Mouse (Mus musculus) regulatory T cell (primary cell): ENCODE results near the gene Efr3b.

Experiments
- in situ Hi-C: fragments of 300-600 bp; cut with MboI, MseI; formaldehyde crosslinking; loops from one replicate; pipeline ENCODE4 v1.15.1; 2025; ENCODE audit warnings: high pct_unique_total_duplicates

Efr3b gene

DNA sequence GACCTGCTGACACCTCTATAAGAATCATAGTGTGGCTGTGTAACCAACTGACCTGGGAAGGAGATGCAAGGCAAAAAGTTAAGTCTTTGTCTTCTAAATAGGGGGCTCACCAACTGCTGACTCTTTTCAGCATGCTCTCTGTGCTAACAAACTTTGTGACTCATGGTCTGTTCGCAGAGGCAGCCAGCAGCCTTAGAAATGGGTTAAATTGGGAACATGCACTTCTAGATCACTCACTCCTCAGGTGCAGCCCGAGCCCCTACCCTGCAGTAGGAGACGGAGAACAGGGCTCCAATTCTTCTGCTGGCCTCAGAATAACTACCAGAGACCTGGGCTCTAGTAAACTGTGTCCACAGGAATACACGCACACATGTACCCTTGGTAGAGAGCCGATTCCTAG, 1.2 kb downstream of the Efr3b start:
- in situ Hi-C loops = no loop called here

DNA sequence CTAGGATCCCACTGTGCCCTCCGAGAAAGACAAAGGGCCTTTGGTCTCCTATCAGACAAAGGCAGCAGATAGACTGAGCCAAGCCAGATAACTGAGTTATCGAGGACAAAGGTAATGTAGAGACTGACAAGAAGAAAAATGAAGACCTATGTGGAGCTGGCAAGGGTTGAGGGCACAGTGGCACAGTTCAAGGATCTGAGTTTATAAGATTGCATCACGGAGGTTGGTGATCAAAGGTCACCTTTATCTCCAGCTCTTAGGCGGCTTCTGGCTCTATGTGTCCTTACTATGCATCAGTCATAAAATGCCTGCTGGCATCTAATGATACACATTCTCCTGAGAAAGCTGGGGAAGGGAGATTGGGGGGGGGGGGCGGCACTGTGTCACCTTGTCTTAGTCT, 2.6 kb downstream of the Efr3b start:
- in situ Hi-C loops = no loop called here

DNA sequence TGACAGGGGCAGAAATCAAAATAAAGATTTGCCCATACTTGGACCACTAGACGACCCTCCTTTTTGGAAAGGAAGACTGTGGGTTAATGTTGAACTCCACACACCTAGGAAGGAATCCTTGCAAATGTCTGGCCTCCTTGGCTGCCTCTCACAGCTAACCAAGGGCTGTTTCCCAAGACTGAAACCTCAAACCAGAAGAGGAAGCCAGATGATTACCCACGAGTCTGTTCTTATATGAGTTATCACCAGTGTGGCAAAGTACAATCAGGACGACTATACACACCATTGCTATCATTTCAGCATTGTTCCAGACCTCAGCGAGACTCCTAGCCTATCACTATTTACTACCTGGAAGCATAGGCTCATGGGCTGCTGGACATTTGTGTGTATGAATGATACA, 9.7 kb downstream of the Efr3b start:
- in situ Hi-C loops = no loop called here

DNA sequence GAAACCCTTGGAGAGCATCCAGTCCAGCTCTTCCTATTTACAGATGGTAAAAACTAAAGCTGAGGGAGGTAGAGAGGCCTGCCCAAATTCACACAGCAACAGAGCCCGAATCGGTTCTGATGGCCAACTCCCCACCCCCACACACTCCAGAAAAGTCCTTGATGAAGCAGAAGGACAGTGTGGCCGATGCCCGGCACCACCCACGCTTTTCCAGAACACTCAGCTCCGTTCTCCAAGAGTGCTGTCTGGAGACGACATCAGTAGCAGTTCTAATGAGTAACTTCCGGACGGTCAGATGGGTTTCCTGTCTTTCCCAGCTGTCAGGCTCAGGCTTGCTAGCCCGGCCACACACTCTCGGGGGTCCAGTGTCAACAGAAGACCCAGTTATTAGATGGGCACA, 10.2 kb downstream of the Efr3b start:
- in situ Hi-C loops = no loop called here

DNA sequence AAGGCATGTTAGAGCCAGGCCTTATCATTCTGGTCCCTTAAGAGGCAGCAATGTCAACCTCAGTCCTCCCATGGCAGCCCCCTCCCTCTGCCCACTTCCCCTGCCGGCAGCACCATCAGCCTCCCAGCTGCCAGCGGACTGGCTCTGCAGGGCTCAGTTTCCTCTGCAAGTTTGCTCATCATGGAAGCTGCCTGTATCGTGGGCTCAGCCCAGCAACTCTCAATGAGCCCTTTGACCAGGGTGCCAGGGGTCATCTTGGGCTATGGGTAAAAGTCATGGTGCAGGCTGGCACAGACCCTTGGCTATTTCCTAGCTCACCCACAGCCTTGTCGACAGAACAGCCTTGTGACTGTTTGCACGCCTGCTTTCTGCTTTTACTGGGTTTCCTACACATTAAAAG, 14.4 kb downstream of the Efr3b start:
- in situ Hi-C loops = no loop called here

DNA sequence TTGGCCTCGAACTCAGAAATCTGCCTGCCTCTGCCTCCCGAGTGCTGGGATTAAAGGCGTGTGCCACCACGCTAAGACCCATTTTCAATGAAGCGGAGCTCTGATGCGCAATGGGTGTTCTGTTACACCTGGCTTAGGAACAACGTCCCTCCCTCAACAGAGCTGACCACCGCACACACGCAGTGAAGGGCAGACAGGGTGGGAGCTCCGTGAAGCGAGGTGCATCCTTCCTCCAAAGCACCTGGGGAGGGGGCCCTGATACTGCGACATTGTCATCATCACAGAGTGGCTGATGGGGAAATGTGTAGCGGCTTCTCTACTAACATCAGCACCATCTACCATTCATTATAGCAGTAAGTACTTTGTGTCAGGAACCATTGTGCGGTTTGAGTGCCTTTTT, 15.2 kb downstream of the Efr3b start:
- in situ Hi-C loops = no loop called here

DNA sequence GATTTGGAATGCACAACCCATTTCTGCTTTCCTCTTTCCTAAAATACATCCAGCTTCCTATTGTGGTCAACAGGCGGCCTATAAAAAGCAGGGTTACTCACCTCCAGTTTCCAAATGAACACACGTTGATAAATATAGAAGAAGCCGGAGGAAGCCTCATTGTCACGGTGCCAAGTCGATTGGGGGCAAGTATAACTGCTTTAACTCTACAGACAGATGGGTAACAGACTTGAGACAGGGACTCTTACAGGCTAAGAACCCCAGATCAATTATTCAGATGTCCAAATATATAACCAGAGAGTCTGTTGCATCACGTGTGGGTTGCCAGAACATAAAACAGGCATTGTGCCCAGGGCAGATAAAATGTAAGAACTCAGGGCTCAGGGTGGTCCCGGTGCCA, 15.9 kb downstream of the Efr3b start:
- in situ Hi-C loops = no loop called here

DNA sequence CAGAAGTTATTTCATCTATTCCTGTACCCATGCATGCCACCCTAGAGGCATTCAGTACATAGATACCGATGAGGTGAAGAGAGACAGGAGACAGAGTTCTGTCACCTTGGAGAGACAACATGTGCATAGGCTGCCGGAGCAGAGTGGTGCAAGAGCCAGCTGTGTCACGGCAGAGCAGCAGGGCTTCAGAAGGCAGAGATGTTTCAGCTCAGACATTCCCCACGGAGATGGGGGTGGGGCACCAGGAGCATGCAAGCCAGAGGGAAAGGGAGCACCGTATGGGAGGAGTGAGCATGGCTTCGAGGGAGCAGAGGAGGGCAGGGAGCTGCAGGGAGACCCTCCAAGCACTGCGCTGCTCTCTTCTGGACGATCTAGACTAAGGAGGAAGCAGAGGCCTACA, 18.2 kb downstream of the Efr3b start:
- in situ Hi-C loops = no loop called here

DNA sequence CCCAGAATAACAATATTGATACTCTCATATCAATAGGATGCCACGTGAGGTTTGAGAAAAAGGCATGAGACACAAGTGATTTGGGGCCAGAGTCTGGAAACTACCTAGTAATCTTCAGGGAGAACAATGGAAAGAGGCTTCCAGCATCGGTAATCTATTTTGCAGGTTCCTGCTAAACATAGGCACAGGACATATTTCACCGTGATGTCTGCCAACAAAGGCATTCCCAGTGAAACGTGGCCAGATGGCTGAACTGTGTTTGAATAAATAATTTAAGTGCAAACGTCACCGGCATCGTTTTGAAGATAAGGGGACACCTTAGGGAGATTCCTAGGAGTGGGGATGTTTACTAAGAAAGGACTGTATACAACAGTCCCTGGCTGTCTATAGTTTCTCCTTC, 22.4 kb downstream of the Efr3b start:
- in situ Hi-C loops = no loop called here

DNA sequence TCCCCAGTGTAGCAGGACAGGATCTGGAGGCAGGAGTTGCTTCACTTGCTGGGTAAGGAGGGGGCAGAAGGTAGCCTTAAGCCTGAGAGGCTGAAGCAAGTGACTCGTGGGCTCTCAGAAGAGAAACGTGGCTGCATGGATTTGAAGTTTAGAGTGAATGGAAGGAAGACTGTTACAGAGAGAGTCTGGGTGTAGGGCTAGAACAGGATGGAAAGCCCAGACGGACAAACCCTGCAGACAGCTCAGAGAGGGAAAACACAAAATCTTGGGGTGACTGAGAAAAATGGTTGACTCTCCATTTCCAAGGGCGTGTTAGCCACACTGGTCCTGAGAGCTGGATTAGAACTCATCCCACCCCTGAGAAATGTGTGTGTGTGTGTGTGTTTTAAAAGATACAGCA, 23.0 kb downstream of the Efr3b start:
- in situ Hi-C loops = no loop called here

DNA sequence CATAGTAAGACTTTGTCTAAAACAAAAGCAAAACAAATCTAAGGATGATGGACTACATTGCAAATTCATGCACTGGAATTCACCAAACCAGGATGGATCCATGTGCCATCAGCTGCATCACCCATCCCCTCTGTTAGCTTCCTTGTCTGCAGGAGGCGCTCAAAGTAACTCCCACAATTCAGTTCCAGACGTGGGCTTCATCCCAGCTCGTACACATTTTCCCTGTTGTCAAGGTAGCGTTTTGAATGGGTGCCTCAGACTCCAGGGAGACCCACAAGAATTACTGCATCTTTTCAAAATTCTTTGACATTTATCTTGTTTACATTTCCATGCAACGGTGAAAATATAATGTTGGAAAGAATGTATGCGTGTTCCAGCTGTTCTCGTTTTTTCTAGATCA, 23.5 kb downstream of the Efr3b start:
- in situ Hi-C loops = no loop called here

DNA sequence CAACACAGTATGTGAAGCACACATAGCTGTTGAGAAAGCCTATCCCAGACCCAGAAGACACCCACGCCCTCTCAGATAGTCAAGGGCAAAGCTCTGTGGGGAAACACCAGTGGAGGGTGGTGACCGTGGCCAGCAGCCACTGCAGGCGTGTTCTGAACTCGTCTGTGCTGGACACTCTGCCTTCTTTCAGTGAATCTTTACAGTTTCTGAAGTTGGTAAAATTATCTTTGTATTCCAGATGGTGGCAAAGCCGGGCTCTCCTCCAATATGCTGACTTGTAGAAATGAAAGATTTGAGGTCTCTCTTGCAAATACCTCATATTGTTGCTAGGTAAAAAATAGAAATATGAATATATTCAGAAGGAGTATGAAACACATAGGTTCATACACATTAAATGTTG, 27.0 kb downstream of the Efr3b start:
- in situ Hi-C loops = no loop called here

DNA sequence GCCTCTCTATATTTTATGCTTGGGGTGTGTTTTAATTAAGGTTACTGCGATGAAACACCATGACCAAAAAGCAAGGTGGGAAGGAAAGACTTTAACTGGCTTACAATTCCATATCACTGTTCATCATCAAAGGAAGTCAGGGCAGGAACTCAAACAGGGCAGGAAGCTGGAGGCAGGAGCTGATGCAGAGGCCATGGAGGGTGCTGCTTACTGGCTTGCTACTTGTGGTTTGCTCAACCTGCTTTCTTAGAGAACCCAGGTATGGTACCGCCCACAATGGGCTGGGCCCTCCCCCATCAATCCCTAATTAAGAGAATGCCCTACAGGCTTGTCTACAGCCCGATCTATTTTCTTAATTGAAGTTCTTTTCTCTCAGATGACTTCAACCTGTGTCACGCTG, 27.4 kb downstream of the Efr3b start:
- in situ Hi-C loops = no loop called here

DNA sequence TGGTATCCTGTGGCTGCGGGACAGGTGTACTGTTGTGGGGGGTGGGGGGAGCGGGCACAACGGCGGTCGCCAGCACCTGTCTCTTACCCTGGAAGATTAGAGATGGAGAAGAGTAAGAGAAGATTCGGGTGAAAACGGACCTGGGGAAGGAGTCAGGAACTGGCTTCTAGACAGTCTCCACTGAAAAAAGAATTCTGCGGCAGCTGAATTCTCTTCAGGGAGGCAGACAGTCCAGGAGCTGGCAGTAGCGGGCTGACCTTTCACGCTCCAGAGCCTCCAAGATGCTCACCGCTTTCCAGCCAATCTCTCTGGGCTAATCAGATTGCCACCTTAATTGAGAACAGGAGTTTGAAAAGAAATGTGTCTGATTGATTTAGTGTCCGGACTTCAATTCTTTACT, 30.0 kb downstream of the Efr3b start:
- in situ Hi-C loops = no loop called here

DNA sequence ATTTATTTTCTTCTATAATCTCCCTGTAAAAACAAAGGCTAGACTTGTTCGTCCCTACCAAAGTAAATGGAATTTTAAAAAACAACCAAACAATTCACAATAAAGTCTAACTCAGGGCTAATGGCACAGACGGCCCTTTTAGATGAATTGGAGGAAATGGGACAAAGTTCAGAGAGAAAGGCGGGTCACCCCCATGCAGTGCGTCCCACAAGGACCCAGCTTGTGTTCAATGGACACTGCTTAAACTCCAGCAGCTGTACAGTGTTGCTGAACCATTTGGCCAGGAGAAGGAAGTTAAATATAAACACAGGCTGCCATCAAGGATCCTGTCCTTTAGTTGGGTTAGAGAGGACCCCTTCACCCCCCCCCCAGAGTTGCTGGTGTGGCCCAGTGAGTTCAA, 30.9 kb downstream of the Efr3b start:
- in situ Hi-C loops = no loop called here

DNA sequence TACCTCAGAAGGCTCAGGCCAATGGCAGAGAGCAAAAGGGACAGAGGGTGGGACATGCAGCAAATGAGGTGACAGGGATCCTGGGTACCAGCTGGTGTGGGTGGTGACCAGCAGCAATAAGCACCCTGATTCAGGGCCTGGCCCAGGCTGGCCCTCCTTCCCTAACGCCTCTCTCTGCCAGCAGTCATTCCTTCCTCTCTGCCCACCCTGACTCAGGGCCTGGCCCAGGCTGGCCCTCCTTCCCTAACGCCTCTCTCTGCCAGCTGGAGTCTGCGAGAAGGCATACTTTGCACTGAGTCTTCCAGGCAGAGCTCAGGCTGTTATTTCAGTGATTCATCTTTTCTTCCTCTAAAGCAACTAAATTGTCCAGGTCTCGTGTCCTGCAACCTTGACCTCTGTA, 31.5 kb downstream of the Efr3b start:
- in situ Hi-C loops = no loop called here

DNA sequence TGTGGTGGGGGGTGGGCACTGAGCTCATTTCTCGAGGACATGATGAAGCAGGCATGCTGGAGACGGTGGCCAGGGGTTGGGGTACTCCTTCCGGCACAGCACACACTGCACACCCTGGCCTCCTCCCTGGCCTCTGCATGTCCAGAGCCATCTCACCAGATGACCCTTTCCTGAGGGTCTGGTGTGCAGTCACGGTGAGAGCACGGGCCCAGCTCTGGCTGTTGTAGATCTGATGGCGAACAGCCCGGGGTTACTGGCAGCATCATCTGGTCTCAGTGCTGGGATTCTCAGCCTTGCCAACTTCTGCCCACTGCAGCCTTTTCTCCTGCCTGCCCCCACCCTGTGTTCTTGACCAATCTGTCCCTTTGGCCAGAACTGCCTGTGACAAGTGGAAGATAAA, 32.6 kb downstream of the Efr3b start:
- in situ Hi-C loops = no loop called here

DNA sequence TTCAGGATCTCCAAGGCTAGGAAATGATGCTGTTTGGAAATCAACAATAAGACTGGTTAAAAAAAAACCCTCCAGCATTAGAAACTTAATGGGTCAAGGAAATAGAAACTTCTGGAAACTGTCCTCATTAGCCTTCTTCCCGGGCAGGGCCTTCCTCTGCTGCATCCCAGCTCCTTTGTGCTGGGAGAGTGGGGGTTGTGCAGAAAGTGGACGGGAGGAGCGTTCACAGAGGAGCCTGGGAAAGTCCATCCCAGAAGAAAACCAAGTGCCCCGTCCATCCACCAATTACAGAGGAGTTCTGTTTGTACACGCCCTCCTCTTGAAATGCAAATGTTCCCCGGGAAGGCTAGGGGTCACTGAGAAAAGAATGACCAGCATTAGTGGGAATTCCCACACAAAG, 34.1 kb downstream of the Efr3b start:
- in situ Hi-C loops = no loop called here

DNA sequence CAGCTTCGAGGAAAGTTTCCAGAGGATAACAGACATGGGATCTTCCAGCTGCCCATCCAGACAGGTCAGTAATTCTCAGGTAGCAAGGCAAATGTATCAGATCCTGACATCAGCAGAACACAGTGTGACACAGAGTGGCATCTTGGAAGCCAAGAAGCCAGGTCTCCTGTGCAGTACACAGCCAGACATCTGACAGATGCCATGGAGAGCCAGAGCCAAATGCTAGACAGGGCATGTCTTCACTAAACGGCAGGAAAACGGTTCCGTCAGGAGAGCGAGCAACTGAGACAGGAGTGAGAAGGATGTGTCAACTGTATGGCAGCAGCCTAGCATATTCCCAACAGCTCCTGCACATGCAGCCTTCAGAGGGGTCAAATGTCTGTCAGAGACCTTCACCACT, 38.3 kb downstream of the Efr3b start:
- in situ Hi-C loops = no loop called here

DNA sequence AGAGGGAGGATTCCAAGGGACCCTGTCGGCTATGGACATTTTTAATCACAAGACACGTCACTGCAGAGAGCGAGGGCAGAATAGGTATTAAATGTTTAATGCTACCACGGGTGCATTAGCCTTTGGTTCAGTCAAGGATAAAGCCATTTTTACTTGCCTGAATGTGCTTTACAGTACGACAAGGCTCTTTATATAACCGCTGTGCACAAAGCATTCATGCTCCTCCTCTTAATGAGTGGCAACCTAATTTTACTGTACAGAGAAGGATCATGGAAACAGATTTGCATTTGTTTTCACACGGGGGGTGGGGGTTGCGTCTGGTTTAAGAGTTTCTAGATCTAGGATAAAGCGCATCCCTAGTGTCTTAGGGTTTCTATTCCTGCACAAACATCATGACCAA, 42.0 kb downstream of the Efr3b start:
- in situ Hi-C loops = no loop called here

DNA sequence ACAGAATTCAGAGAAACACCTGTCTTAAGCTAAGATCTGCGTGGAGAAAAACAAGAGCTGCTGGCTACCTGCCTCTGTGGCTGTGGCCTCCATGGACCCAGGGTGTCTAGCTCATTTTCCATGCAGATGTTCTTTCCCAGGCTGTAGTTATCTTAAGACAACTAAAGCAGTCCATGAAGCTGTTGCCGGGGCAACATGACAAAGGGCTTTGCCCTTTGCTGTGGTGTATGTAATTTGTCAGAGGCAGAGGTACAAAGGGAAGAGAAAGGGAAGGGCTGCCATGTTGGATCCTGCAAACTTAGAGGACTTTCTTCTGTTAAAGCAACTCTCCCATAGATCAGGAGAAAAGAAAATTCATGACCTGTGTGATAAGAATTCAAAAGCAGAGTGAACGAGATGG, 47.7 kb downstream of the Efr3b start:
- in situ Hi-C loops = no loop called here

DNA sequence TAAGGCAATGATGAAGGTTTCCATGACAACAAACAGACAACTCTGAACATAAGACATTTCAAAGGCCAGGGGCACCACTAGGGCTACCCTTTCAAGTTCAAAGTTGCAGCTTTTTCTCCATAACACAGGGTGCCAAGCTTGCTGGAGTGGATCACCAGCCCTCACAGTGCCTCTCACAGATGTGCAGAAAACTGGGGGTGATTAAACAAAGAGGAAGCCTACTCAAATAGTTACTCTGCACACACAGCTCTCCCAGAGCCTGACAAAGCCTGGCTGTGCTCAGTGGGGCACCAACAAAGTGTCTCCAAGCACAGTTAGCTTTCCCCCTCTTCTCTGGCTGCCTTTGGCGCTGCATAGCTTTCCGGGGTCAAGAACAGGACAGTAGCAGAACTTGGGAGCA, 48.8 kb downstream of the Efr3b start:
- in situ Hi-C loops = no loop called here

DNA sequence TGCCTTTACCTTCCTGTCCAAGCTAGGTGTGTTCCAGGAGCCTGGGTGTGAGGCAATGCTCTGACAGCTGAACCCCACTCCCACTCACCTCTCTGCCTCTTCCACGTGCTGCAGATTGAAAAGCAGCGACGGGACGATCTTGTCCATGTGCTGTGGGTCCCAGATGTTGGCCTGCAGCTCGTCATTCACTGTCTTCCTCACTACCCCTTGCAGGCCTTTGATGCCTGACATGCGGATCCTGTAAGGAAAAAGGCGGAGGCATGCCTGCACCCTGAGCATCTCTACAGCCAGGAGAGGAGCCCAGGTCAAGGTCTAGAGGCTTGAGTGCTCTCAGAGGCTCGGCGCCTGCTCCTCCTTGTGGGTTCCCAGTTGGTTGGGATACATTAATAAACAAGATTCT, 54.3 kb downstream of the Efr3b start:
- in situ Hi-C loops = loop anchor here (5.0 kb wide), 1 partner anchor 98 kb away; the partner anchor contains the start of gene Dnajc27

DNA sequence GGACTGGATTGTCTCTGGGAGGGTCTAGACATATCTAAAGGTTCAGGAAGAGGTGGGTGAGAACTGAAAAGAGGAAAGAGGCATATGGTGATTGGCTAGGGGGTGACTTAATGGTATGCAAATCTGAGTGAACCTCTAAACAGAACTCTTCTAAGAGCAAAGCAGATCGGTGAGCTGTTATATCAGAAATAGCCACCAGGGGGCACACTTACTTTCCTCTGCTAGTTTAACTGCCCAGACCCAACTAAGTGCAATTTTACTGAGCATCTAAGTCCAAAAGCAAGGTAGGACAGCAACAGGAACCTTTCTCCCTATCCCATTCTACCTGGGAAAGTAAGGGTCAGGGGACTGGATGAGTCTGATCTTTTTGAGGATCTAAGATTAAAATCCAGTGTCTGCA, 55.0 kb downstream of the Efr3b start:
- in situ Hi-C loops = loop anchor here (5.0 kb wide), 1 partner anchor 99 kb away; the partner anchor contains the start of gene Dnajc27

DNA sequence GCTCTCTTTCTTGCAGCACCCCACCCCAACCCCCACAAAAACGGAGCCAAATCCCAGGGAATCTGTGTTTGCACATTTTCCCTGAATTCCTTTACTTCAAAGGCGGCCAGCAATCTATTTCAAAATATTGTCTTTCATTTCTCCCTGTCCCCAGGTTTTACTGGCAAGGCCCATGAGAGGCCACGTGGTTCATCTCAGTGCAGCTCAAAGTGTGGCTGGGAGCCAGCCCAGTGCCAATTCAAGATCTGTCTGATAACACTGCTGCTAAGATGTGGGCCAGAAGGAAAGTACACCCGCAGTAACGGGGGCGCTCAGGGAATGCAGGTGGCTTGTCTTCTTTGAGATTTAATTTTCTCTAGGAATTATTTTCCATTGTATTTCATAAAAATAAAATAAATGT, 56.5 kb downstream of the Efr3b start:
- in situ Hi-C loops = loop anchor here (5.0 kb wide), 1 partner anchor 100 kb away; the partner anchor contains the start of gene Dnajc27
